Mouse (Mus musculus) erythroblast, embryonic 14.5 days (primary cell): ENCODE data around the gene Rmnd5b.

ENCODE experiments used
- GATA1 ChIP-seq: IDR thresholded peaks from 2 replicates; pipeline ENCODE4 v1.6.1; 2012; ENCODE audit warnings: low read length, inconsistent platforms, mixed read lengths
- TAL1 ChIP-seq: IDR thresholded peaks from 3 replicates; pipeline ENCODE4 v1.6.1; 2012; ENCODE audit warnings: low read length, inconsistent platforms, mixed read lengths

DNA sequence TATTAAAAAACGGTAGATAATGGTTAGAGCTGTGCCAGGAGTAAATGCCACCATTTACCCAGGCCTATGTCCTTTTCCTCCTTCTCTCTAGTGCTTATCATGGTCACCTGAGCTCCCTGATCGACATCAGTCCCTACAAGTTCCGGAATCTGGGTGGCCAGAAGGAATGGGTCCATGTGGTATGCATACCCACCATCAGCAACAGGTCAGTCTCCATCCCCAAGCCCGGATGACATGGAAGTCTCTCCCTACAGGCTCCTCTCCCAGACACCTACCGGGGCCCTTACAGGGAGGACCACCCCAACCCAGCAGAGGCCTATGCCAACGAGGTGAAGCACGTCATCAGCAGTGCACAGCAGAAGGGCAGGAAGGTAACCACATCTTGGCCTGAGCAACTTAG, 43.8 kb downstream of the Rmnd5b start:
- TF ChIP-seq GATA1 (no peak), TAL1 (no peak)
